Mouse (Mus musculus) liver, adult 2 months (tissue): ENCODE measurements around the gene Ncor1. TPM values are rescaled to one million over a fixed set of nuclear protein-coding genes. Genes with fewer than 3 reads are reported as not detected.
A peak's percentile ranks its signal among the peaks of the same experiment; 100 is the strongest.
"Not testable (repeated sequence)": the region's sequence is repeated elsewhere in the genome, so short reads cannot be mapped to it uniquely, and the experiment has no call there.

Experiments
- DNase-seq: peaks from one replicate; pipeline ENCODE4 v3.0.0-alpha.2; 2011; ENCODE audit warnings: low read depth, low spot score; ENCODE audit errors: extremely low read depth
- H3K27ac ChIP-seq: fragments of 200-500 bp; replicated peaks from 2 replicates; pipeline ENCODE4 v1.5.1; 2012; ENCODE audit warnings: low read depth, mild to moderate bottlenecking, control low read depth, inconsistent platforms, low read length; ENCODE audit not compliant: insufficient read depth
- H3K27me3 ChIP-seq: fragments of 200-500 bp; 2 replicates; pipeline ENCODE4 v1.6.1; 2012; ENCODE audit warnings: mild to moderate bottlenecking, moderate library complexity, low read length, inconsistent platforms; ENCODE audit not compliant: control insufficient read depth, insufficient read depth
- H3K36me3 ChIP-seq: fragments of 200-500 bp; 2 replicates; pipeline ENCODE4 v1.6.1; 2012; ENCODE audit warnings: low read length, inconsistent platforms; ENCODE audit not compliant: control insufficient read depth, insufficient read depth
- H3K4me1 ChIP-seq: fragments of 200-500 bp; 2 replicates; pipeline ENCODE4 v1.6.1; 2011; ENCODE audit warnings: low read length; ENCODE audit not compliant: control insufficient read depth, insufficient read depth
- H3K4me3 ChIP-seq: fragments of 200-500 bp; 2 replicates; pipeline ENCODE4 v1.5.1; 2011; ENCODE audit warnings: low read depth, mild to moderate bottlenecking, control low read depth, low read length, moderate library complexity; ENCODE audit not compliant: insufficient read depth
- H3K79me2 ChIP-seq: fragments of 200-500 bp; 2 replicates; pipeline ENCODE4 v1.6.1; 2012; ENCODE audit warnings: inconsistent platforms, mild to moderate bottlenecking, low read length, moderate library complexity; ENCODE audit not compliant: control insufficient read depth, insufficient read depth
- H3K9ac ChIP-seq: fragments of 200-500 bp; 2 replicates; pipeline ENCODE4 v1.6.1; 2012; ENCODE audit warnings: low read depth, mild to moderate bottlenecking, control low read depth, inconsistent platforms, low read length
- CTCF ChIP-seq: fragments of 200-500 bp; IDR thresholded peaks from 2 replicates; pipeline ENCODE4 v1.5.1; 2011; ENCODE audit warnings: low read depth, low read length, control low read depth
- POLR2A ChIP-seq: fragments of 200-500 bp; IDR thresholded peaks from 2 replicates; pipeline ENCODE4 v1.6.1; 2011; ENCODE audit warnings: low read length, control low read depth; ENCODE audit not compliant: insufficient read depth; ENCODE audit errors: extremely low read depth
- WGBS: fragments of 180-500 bp; shearing (Covaris S2); methylation state at CpG from one replicate; pipeline ENCODE4 v1.1.7; 2018; 5-methylcytosine and 5-hydroxymethylcytosine counted together
- polyA plus RNA-seq: library from polyadenylated mRNA; depleted of rRNA; stranded (reverse); fragments of >200 nt; gene quantifications from 2 replicates; pipeline ENCODE4 v1.2.3, GENCODE M21; 2012
- total RNA-seq: library from RNA; depleted of rRNA; stranded (reverse); fragments of >200 nt; gene quantifications from 2 replicates; pipeline ENCODE4 v1.2.3, GENCODE M21; 2014

Gene Ncor1
- total and polyA plus RNA-seq, 2 experiments: 46.8 to 51.4 TPM

- WGBS: 100% methylated on average over 1 of the region's 1 CpGs
These were observed 170.6 kb downstream of the Ncor1 start for GRCm38 (mm10) chr11:62287700-62288099.

DNA sequence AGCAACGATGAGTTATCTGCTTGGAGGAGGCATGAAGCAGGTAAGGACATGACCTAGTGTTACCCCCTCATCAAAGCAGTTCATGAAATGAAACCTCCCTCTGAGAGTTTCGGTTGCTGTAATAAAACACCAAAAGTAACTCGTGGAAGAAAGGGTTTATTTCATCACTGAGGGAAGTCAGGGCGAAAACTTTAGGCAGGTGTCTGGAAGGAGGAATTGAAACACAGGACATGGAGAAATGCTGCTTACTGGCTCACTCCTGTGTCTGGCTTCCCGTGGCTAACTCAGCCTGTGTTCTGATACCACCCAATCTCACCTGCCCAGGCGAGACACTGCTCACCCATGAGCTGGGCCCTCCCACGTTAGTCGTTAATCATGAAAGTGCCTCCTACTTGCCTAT lies 173.3 kb downstream of the Ncor1 start:
- Histone ChIP-seq H3K27me3 (no peaks in the 10 kb centered on the region), H3K4me1 (peaks cover 3% of the 10 kb centered on the region; the same call in 1 of the 2 replicates), H3K9ac (no peak overlapping the region), H3K36me3 (peaks cover 35% of the 10 kb centered on the region), H3K4me3 (no peak overlapping the region), H3K27ac (no peak overlapping the region), H3K79me2 (no peaks in the 10 kb centered on the region)
- no peak for TF ChIP-seq CTCF
- TF ChIP-seq POLR2A: no peak
- DNase-seq: no peak
- WGBS: 89% methylated on average over 8 of the region's 8 CpGs

More at GRCm38 (mm10) chr11:62287700-62288099, 170.6 kb downstream of the Ncor1 start:
- no peak overlapping the region for H3K9ac ChIP-seq
- H3K79me2 ChIP-seq: no peaks in the 10 kb centered on the region
- no peaks in the 10 kb centered on the region for H3K27me3 ChIP-seq
- no peak overlapping the region for H3K27ac ChIP-seq
- H3K4me1 ChIP-seq: no peaks in the 10 kb centered on the region
- no peak for DNase-seq
- no peak overlapping the region for H3K4me3 ChIP-seq
- no peak for TF ChIP-seq CTCF
- TF ChIP-seq POLR2A: no peak
- H3K36me3 ChIP-seq: peaks cover 51% of the 10 kb centered on the region

DNA sequence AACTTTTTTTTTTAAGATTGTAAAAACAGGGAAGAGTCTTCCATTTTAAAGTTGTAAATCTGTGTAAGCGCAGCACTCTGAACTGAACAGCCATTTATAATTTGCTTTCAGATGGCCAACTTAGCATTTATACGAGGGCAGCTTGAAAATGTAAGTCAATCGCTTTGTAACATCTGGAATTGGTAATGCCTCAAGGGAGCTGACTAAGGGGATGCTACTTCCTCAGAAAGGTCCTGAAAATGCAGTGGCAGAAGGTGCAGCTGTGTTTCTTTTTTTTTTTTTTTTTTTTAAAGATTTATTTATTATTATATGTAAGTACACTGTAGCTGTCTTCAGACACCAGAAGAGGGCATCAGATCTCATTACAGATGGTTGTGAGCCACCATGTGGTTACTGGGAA lies 174.3 kb downstream of the Ncor1 start:
- peaks cover 32% of the 10 kb centered on the region for H3K36me3 ChIP-seq
- not testable (repeated sequence) for H3K9ac ChIP-seq, H3K79me2 ChIP-seq, DNase-seq, H3K27me3 ChIP-seq, H3K4me3 ChIP-seq, H3K4me1 ChIP-seq, H3K27ac ChIP-seq
- 96% methylated on average over 3 of the region's 3 CpGs for WGBS

GRCm38 (mm10) chr11:62281601-62281997 lies 176.7 kb downstream of the Ncor1 start:
- TF ChIP-seq POLR2A (no peak), CTCF (no peak)
- Histone ChIP-seq H3K4me1 (peaks cover 3% of the 10 kb centered on the region; the same call in 1 of the 2 replicates), H3K4me3 (peak overlapping the region; percentile 83), H3K27me3 (no peaks in the 10 kb centered on the region), H3K27ac (peak overlapping the region; percentile 86), H3K36me3 (peaks cover 25% of the 10 kb centered on the region), H3K9ac (peak overlapping the region; percentile 97), H3K79me2 (no peaks in the 10 kb centered on the region)
- DNase-seq: peak; percentile 43
- WGBS: under 1% methylated on average over 57 of the region's 57 CpGs

GRCm38 (mm10) chr11:62280675-62281600 lies 177.4 kb downstream of the Ncor1 start, which contains the start of the genes Zswim7 and Ttc19:
TSS of gene Zswim7 (minus strand) at chr11:62281375.
TSS of gene Ttc19 (plus strand) at chr11:62281473.
- H3K4me3 ChIP-seq: peak within 1 kb of the TSS; percentile 83
- 1% methylated on average over 68 of the region's 68 CpGs for WGBS

DNA sequence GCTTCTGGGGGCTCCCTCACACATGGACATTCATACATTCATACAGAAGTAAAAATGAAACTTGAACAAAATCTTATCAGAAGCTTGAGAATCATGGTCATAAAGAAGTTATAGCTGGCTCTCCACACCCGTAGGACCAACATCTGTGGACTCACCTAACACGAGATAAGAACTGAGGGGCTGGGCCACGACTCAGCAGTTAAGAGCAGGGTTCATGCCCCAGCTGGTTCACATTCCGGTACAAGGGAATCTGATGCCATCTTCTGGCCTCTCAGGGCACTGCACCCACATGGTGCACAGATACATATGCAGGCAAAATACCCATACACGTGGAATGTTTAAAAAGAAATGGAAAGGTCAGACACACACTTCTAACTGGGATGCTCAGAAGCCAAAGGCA lies 180.3 kb downstream of the Ncor1 start:
- Histone ChIP-seq H3K79me2 (no peaks in the 10 kb centered on the region), H3K9ac (no peak overlapping the region), H3K27ac (no peak overlapping the region), H3K36me3 (no peaks in the 10 kb centered on the region), H3K4me1 (peaks cover 3% of the 10 kb centered on the region; the same call in 1 of the 2 replicates), H3K27me3 (no peaks in the 10 kb centered on the region), H3K4me3 (no peak overlapping the region)
- WGBS: 23% methylated on average over 5 of the region's 5 CpGs
- peak; percentile 26 for DNase-seq
- TF ChIP-seq CTCF: peak; percentile 69
- TF ChIP-seq POLR2A: no peak

More at GRCm38 (mm10) chr11:62280675-62281600, 177.4 kb downstream of the Ncor1 start, which contains the start of the genes Zswim7 and Ttc19:
- DNase-seq: peak; percentile 84
- H3K27ac ChIP-seq: peak within 1 kb of the TSS; percentile 86
- TF ChIP-seq CTCF: peak; percentile 44
- peak; percentile 69; the same call in 1 of the 2 replicates for TF ChIP-seq POLR2A
- H3K27me3 ChIP-seq: no peaks in the 10 kb centered on the region
- peak within 1 kb of the TSS; percentile 97 for H3K9ac ChIP-seq
- H3K79me2 ChIP-seq: no peaks in the 10 kb centered on the region
- H3K36me3 ChIP-seq: peaks cover 20% of the 10 kb centered on the region
- H3K4me1 ChIP-seq: peaks cover 3% of the 10 kb centered on the region; the same call in 1 of the 2 replicates
